Mouse (Mus musculus) bone marrow, adult 2 months (tissue): ENCODE results near the gene Spata21.

Experiments
- CTCF ChIP-seq: fragments of 200-500 bp; IDR thresholded peaks from 2 replicates; pipeline ENCODE4 v1.5.1; 2011; ENCODE audit warnings: low read length, control low read depth; ENCODE audit not compliant: control insufficient read depth, insufficient read depth
- POLR2A ChIP-seq: fragments of 200-500 bp; IDR thresholded peaks from 2 replicates; pipeline ENCODE4 v1.6.1; 2011; ENCODE audit warnings: low read depth, mild to moderate bottlenecking, control low read depth, low read length, borderline replicate concordance; ENCODE audit not compliant: control insufficient read depth

DNA sequence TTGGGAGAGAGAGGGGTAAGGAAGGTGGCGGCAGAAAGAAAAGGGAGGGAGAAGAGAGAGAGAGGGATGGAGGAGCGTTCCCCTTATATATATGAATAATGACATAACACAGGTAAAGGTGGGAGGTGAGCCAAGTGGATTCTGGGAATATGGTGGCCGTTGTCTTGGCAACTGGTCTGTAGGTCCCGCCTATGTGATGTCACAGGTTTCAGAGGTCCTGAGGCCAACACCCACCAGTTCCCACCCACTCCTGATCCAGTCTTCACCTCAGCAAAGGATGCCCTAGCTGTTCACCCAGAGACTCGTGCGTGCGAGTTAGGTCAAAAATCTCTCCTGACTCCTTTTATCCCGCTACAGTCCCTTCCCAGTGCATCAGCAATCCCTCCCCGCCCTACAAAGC, 13.2 kb downstream of the Spata21 start:
- TF ChIP-seq CTCF (no peak), POLR2A (no peak)
